Mouse (Mus musculus): ENCODE measurements around the gene Man2b2.

Gene Man2b2

GRCm38 (mm10) chr5:36829098-36829497 is 1.4 kb downstream of the Man2b2 start:
- peak; percentile 88 for DNase-seq

DNA sequence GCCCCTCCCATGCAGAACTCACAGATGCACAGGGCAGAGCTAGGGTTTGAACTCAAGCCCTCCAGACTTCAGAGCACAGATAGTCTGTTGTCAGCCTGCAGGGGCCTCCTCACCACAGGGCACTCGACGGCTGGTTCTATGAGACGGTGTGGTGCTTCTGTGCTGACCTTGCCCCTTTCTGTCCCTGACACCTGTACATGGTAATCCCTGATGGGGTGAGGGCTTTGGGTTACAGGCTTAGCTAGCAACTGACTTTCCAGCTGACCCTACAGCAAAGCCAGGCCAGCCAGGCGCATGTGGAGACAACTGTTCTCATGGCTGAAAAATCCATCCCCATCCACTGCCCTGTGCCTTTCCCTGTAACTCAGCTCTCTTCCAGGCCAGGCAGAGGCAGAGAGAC is 7.5 kb downstream of the Man2b2 start:
- no peak for DNase-seq

DNA sequence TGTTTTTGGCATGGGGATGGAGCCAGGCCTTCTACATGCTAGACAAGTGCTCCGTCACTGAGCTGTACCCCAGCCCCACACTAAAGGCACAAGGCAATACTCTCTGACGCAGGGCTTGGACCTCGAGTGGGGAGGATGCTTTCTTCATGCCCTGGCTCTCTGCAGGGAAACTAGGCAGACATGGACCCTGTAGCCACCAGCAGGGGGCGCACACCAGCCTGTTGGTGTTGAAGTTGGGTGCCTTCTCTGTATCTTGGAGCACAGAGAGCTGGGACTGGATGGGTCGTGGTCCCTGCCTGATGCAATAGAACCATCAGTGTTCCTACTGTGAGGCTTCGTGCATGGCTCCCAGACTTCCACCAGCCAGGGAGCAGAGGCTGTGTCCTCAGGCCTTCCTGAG is 10.3 kb downstream of the Man2b2 start:
- peak; percentile 89 for DNase-seq

DNA sequence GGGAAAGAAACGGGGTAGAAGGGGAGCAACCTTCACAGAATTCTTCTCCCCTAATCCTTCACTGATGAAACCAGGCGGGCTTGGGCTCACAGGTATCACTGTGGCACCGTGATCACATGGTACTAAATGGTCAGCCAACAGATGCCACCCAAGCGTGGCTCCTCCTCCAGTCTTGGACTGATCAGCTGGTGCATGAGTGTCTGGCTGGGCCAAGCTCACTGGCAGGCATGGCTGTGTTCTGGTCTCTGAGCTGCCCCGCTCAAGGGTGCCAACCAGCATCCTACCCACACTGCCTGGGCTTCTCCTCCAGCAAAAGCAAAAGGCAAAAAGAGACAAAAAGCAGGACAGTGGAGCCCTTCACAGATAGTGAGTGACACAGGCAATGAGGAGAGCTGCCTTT is 10.7 kb downstream of the Man2b2 start:
- peak; percentile 88 for DNase-seq

DNA sequence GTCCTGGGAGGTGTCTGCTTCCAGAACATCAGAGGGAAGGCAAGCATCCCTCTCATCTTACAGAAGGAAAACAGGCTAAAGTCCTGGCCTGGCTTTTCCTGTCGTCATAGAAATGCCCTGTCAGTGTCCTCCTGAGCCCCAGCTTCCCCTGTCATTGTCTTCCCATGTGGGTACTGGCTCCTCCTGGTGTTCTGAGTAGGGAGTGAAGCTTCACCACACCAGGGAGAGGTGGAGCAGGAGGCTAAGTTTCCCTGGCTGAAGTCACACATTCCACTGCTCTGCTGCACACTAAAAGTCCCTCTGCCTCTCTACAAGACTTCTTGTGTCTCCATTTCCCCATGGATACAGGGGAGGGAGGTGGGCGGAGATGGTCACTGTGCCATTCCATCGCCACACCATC is 12.7 kb downstream of the Man2b2 start:
- DNase-seq: peak; percentile 80

GRCm38 (mm10) chr5:36814554-36814953 is 15.9 kb downstream of the Man2b2 start:
- peak; percentile 92 for DNase-seq

- peak; percentile 92 for DNase-seq
These were observed 19.0 kb downstream of the Man2b2 start for GRCm38 (mm10) chr5:36811413-36811812.

- DNase-seq: no peak
These were observed 19.8 kb downstream of the Man2b2 start for GRCm38 (mm10) chr5:36810634-36811033.

DNA sequence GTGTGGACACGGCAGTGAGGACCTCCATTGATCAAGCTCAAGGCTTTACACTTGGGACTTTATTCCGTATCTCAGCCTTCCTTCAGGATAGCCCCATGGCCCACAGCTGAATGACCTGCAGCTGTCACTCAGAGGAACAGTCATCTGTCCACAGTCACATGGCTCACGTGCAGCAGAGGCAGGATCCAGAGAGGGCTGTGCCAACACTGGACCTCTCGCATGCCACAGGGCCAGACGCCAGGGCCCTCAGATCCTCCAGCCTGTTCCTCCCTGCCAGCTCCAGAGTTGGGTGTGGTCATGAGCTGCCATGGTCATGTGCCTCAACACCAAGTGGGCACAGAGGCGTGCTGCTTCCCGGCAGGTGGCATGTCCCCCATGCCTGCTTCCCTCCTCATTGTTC is 21.3 kb downstream of the Man2b2 start:
- peak; percentile 96 for DNase-seq

DNA sequence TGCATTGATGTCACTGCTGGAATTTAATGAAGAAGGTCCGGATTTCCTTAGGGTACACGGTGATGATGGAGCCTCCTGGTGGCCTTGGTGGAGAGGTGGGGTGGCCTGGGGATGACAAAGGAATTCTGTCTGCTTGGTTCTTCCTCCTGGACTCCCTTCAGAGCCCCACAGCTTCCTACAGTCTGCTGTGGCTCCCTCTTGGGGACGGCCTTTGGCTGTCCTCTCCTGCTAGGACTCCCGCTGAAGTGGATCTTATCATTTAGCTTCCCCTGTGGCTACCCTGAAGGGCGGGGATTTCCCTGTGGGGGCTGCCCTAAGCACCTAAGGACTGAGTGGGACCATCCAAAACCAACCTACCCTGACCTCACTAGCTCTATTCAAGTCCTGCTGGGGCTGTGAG is 23.3 kb downstream of the Man2b2 start:
- peak; percentile 94 for DNase-seq

DNA sequence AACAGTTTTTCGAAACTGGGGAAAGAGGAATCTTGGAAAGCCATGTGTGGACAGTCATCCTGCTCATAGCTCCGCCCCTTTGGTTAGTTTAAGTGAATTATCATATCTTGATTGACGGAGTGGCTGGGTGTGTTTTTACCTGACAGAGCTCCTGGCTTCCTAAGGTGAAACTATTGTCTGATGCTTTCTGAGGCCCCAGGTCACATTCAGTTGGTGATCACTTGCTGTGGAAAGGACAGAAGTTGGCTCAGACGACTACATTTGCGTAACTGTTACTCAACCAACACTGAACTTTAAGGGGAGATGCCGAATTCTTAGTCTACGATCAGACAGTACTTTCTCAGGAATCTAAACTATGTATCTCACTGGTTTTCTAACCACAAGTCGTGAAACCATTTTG is 33.2 kb downstream of the Man2b2 start:
- peak; percentile 88 for DNase-seq

DNA sequence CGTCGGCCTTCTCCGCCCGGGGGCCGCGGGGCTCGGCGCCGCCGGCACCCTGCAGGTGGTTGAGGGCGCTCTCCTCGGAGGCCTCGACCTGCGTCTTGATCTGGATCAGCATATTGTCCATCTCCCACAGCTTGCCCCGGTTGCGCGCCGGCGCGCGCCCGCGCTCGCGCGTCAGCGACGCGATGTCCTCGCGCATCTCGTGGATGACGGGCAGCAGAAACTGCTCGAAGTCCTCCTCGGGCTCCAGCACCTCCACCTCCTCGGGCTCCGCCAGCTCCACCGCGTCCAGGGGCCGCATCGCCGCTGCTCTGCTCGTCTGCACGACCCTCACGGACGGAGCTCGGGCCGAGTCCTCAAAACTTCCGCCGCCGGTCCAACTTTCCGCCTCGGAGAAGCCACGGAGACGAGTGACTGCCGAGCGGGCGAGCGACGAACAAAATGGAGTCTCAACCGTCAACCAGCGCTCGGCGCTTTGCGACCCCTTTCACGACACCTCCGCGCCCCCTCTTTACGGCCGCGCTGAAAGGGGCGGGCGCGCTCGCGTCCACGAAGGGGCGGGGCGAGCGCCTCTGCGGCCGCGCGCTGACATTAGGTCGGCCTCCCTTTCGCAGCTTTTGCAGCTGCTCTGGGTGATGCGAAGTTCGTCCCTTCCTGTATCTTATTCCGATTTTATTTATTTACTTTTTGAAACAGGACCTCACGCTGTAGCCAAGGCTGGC is 34.0 kb downstream of the Man2b2 start, which contains the start of gene Mrfap1:
Mrfap1 (minus strand) TSS at position 477 of the 719 bp plus-strand sequence.
- peak; percentile 99 for DNase-seq

GRCm38 (mm10) chr5:36795647-36796295 is 34.7 kb downstream of the Man2b2 start:
- peak; percentile 98 for DNase-seq

GRCm38 (mm10) chr5:36791861-36792260 is 38.6 kb downstream of the Man2b2 start:
- peak; percentile 89 for DNase-seq

DNA sequence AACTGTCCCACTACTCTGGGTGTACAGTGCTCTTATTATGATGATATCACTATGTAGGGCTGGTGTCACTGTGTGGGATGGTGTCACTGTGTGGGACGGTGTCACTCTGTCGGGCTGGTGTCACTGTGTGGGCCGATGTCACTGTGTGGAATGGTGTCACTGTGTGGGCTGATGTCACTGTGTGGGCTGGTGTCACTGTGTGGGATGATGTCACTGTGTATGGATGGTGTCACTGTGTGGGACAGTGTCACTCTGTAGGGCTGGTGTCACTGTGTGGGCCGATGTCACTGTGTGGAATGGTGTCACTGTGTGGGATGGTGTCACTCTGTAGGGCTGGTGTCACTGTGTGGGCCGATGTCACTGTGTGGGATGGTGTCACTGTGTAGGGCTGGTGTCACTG is 44.4 kb downstream of the Man2b2 start:
- no peak for DNase-seq

GRCm38 (mm10) chr5:36779512-36779911 is 50.9 kb downstream of the Man2b2 start:
- DNase-seq: peak; percentile 53

DNA sequence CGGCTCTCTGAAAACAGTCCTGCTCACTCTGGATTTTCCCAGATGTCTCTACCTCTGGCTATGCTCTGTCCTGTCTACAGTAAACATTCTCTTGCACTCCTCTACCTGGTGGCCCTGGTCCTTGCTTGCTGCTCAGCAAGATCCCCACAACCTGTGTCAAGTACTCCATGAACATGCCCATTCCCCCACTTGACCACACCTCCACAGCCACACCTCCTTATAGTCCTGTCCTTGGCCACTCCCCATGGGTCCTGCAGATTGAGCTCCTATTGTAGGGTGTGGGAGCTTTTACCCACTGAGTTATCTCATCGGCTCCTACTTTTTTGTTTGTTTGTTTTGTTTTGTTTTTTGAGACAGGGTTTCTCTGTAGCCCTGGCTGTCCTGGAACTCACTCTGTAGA is 51.6 kb downstream of the Man2b2 start:
- peak; percentile 73 for DNase-seq

DNA sequence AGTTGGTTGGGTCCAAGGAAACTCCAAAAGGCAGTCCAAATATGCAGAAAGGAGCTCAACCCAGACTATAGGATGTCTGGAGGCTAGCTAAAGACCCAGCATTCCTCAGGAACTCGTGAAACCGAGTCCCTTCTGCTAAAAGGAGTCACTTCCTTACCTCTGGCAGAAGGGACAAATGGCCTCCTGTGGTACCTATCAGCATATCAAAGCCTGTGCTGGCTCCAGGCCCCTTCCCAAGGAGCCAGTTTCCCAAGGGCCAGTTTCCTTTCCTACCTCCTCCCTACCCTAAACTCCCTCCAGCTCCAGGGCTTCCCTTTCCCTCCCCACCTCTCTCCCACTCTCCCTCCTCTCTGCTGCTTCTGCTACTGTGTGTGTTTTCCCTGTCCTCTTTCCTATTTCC is 53.3 kb downstream of the Man2b2 start:
- DNase-seq: peak; percentile 29

DNA sequence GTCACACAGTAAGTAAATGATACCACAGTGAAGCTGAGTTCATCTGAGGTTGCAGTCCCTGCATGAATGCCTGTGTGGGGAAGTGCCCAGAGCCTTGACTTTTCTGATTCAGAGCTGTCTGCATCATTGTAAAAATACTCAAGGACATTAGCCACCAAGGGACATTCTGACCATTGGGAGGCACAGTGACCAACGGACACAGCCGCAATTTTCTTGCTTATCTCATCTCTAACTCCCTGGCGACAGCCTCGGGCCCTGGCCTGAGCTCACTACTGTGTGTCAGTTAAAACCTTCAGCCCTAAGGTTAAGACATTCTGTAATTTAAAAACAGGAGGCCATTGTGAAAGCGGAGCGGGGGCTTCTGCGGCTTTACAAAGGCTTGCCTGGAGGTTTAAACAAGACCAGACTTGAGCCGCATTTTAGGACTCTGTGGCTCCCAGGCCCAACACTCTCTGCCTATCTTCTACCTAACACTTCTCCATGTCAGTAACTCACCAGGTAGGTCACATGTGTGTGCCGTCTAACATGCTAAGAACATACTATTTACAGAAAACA is 54.4 kb downstream of the Man2b2 start:
- DNase-seq: peak; percentile 74

GRCm38 (mm10) chr5:36775317-36775716 is 55.1 kb downstream of the Man2b2 start:
- peak; percentile 30 for DNase-seq

DNA sequence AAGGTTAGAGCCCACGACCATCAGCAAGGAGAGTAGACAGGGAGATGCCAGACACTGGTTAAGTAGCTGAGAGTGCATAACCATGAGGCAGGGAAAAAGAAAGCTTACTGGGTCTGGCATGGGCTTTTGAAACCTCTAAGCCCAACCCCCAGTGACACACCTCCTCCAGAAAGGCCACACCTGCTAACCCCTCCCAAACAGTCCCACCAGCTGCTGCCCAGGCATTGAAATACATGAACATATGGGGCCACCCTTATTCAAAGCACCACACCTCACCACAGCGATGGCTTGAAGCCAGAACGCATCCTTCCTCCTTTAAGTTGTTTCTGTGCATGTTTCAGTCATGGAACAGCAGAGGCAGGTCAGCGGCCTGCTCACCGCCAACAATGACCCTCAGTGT is 57.9 kb downstream of the Man2b2 start:
- DNase-seq: no peak

DNA sequence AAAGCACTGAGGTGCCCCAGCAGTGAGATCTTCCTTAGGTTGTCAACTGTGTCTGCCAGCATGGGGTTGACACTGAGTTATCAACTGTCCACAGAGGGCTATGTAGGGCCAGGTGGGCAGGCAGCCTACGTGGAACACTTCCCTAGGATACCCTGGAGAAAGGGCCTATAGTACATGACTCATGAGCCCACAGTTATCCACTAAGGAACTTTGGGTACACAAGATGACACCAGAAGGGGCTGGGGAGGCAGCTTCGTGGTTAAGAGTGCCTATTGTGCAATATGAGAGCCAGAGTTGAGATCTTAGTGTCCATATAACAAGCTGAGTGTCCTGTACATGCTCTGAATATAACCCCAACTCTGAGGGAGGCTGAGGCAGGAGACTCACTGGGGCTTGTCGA is 60.9 kb downstream of the Man2b2 start:
- DNase-seq: no peak

- DNase-seq: no peak
These were observed 63.3 kb downstream of the Man2b2 start for GRCm38 (mm10) chr5:36766958-36767703.

DNA sequence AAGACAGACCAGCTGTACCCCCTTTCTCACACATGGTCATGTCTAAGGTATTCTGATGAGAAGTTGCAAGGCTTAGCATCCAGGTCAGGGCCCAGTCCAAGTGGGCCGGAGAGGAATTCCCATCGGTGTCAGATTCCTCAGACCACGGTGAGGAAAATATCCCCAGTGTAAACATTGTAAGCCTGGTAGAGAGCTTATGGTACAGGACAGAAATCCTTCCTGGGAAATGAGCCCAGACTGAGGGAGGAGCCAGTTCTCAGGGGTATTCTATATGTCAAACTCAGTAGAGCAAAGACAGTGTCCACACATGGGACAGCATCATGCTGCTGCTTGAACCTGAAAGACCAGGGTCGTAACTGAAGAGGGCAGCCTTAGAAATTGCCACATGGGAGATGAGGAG is 70.6 kb downstream of the Man2b2 start:
- DNase-seq: no peak

Data from heart, adult 11 months (tissue).